Mouse (Mus musculus) liver, postnatal 0 days (tissue): ENCODE results near the gene E130116L18Rik. TPM values are rescaled to one million over a fixed set of nuclear protein-coding genes. Genes with fewer than 3 reads are reported as not detected.
A peak's percentile ranks its signal among the peaks of the same experiment; 100 is the strongest.

ENCODE experiments used
- ATAC-seq: fragments of 200-750 bp; cut with Nextera tagmentation; 2 replicates; pipeline ENCODE4 v1.8.0; 2017; ENCODE audit warnings: mild to moderate bottlenecking, moderate library complexity
- DNase-seq: peaks from one replicate; pipeline ENCODE4 v3.0.0-alpha.2; 2016
- H3K27ac ChIP-seq: fragments of 300-500 bp; sonication (generic); 2 replicates; pipeline ENCODE4 v1.5.1; 2014; ENCODE audit warnings: antibody characterized with exemption, moderate library complexity, mild to moderate bottlenecking, low read depth
- H3K27me3 ChIP-seq: fragments of 300-500 bp; sonication (generic); 2 replicates; pipeline ENCODE4 v1.6.1; 2014; ENCODE audit warnings: low read length, control low read depth, mixed read lengths; ENCODE audit not compliant: insufficient read depth
- H3K36me3 ChIP-seq: fragments of 300-500 bp; sonication (generic); replicated peaks from 2 replicates; pipeline ENCODE4 v1.6.1; 2014; ENCODE audit warnings: mild to moderate bottlenecking, control low read depth, low read length, moderate library complexity, mixed read lengths; ENCODE audit not compliant: insufficient read depth
- H3K4me1 ChIP-seq: fragments of 300-500 bp; sonication (generic); 2 replicates; pipeline ENCODE4 v1.6.1; 2014; ENCODE audit warnings: antibody characterized with exemption, mild to moderate bottlenecking, control low read depth; ENCODE audit not compliant: insufficient read depth
- H3K4me2 ChIP-seq: fragments of 300-500 bp; sonication (generic); 2 replicates; pipeline ENCODE4 v1.6.1; 2014; ENCODE audit warnings: low read depth, mild to moderate bottlenecking, low read length, moderate library complexity, mixed read lengths
- H3K4me3 ChIP-seq: fragments of 300-500 bp; sonication (generic); 2 replicates; pipeline ENCODE4 v1.5.1; 2014; ENCODE audit warnings: low read depth, low read length
- H3K9ac ChIP-seq: fragments of 300-500 bp; sonication (generic); replicated peaks from 2 replicates; pipeline ENCODE4 v1.6.1; 2014; ENCODE audit warnings: mild to moderate bottlenecking, moderate library complexity
- H3K9me3 ChIP-seq: fragments of 300-500 bp; sonication (generic); 2 replicates; pipeline ENCODE4 v1.6.1; 2016; ENCODE audit warnings: mild to moderate bottlenecking, control low read depth, low read length, mixed read lengths
- CTCF ChIP-seq: sonication (generic); IDR thresholded peaks from 2 replicates; pipeline ENCODE4 v1.5.1; 2016; ENCODE audit warnings: antibody characterized with exemption, low read depth
- EP300 ChIP-seq: IDR thresholded peaks from 2 replicates; pipeline ENCODE4 v1.6.1; 2016; ENCODE audit warnings: antibody characterized with exemption, low read depth, mild to moderate bottlenecking
- WGBS: fragments of 180-500 bp; shearing (Covaris S2); extraction: QIAGEN DNeasy Blood & Tissue Kit; methylation state at CpG from one replicate; pipeline ENCODE4 v1.1.7; 2014; ENCODE audit not compliant: insufficient replicate concordance; 5-methylcytosine and 5-hydroxymethylcytosine counted together
- polyA plus RNA-seq: library from polyadenylated mRNA; unstranded; fragments of >200 nt; fragmentation: Nextera tagmentation; extraction: Ambion mirVana; gene quantifications from 2 replicates; pipeline ENCODE4 v1.2.1, GENCODE M21; 2015

Gene E130116L18Rik
- polyA plus RNA-seq, result not detected in 2 replicates

DNA sequence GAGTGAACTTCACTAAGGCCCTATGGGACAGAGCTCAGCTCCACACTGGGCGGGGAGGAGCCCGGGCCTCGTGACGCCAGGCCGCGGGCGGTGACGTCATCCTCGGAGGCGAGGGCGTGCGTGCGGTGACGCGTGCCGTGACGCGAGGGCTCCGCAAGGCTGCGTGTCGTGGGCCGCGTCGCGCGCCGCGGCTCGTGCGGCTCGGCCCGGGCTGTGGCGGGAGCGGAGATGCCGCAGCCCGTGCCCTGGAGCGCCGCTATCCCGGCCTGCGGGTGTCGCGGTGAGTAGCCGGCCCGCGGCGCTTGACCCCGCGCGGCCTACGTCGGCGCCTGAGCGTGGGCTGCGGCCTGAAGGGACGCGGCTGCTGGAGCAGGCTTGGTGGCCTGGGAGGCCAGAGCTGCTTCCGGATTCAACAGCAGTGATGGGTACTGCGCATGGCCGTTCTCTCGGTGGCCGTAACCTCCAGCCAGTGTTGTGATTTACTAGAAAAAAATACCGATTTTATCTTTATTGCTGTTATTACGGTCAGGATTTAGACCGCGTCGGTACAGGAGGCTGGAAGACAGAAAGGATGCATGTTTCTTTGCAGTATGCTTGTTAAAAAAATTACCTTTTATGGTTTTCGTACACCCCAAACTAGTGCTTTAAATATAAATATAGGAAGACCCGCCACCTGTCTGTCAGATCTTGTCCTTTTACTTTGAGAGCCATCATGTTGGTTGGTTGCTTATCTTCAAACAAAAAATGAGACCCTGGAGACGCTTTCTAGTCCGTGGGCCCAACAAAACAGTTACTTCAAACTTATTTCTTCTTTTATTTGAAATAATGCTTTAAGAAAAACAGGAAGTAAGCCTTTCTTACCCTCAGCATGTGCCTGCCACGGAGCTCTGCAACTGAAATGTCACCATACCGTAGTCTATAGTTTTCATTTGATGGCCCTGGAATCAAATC, at the start of gene E130116L18Rik:
E130116L18Rik (minus strand) TSS at position 402 of the 951 bp plus-strand sequence.
- TF ChIP-seq CTCF (no peak), EP300 (no peak)
- Histone ChIP-seq H3K9me3 (no peaks in the 10 kb centered on the region), H3K4me2 (peak within 1 kb of the TSS; percentile 57), H3K27me3 (no peaks in the 10 kb centered on the region), H3K36me3 (no peaks in the 10 kb centered on the region), H3K27ac (peak within 1 kb of the TSS; percentile 70), H3K4me3 (peak within 1 kb of the TSS; percentile 56), H3K4me1 (peaks cover 6% of the 10 kb centered on the region; the same call in 1 of the 2 replicates), H3K9ac (peak within 1 kb of the TSS; percentile 62)
- 1% methylated on average over 71 of the region's 72 CpGs for WGBS
- DNase-seq (peak; percentile 89), ATAC-seq (peak; percentile 97)

DNA sequence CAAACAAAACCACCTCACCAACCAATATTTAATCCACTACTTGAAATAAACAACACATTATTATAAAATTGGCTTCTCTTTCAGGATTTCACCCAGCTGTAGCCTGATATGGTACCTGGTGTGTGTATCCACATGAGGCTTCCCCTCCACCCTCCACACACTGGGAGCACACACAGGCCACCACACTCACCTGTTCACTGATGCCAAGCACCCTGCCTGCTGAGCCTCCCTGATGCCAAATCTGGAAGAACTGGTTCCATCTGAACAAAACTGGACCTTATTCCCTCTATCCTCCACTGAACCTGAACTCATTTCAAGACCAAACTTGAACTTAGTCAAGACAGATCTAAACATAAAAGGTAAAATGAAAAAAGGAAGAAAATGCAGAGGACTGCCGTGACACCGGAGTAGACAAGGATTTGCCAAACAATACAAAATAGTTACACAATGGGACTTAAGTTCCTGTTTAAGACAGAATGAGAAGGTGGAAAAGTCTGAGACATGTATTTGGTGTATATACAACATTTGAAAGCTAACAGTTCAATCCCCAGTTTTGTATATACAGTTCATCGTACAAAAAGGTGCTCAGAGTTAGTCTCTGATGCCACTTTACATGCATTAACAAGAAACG, 45.4 kb upstream of the E130116L18Rik start:
- no peak overlapping the region for H3K9ac ChIP-seq
- no peak overlapping the region for H3K4me3 ChIP-seq
- no peaks in the 10 kb centered on the region for H3K4me1 ChIP-seq
- H3K9me3 ChIP-seq, result no peaks in the 10 kb centered on the region
- H3K27ac ChIP-seq, result no peak overlapping the region
- H3K27me3 ChIP-seq, result no peaks in the 10 kb centered on the region
- peaks cover 22% of the 10 kb centered on the region for H3K36me3 ChIP-seq
- H3K4me2 ChIP-seq, result peak overlapping the region; percentile 7; the same call in 1 of the 2 replicates
- DNase-seq, result no peak
- WGBS, result 85% methylated on average over 4 of the region's 4 CpGs
- TF ChIP-seq EP300 (no peak), CTCF (no peak)
- ATAC-seq, result no peak

DNA sequence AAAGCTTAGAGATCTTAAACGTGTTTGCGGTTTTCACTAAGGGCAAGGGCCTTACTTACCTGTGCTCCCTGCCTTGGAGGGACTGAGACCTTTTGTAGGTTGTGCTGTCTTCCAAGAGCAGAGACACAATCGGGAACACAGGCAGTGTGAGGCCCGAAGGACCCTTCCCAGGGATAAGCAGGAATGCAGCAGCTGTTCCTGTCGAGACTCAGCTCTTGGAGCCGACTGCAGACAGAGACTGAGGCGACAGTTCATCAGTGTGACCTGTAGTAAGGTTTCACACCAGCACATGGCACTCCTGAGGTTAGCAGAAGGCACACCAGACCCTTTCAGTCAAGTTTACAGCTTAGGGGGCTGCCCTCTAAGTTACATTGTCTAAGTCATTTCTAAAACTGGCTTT, 39.3 kb upstream of the E130116L18Rik start:
- no peak overlapping the region for H3K4me2 ChIP-seq
- no peaks in the 10 kb centered on the region for H3K4me1 ChIP-seq
- no peaks in the 10 kb centered on the region for H3K27me3 ChIP-seq
- H3K9me3 ChIP-seq, result no peaks in the 10 kb centered on the region
- ATAC-seq (no peak), DNase-seq (no peak)
- TF ChIP-seq CTCF (no peak), EP300 (no peak)
- WGBS, result 82% methylated on average over 7 of the region's 7 CpGs
- no peak overlapping the region for H3K27ac ChIP-seq
- H3K4me3 ChIP-seq, result no peak overlapping the region
- H3K9ac ChIP-seq, result no peak overlapping the region
- H3K36me3 ChIP-seq, result peaks cover 45% of the 10 kb centered on the region

DNA sequence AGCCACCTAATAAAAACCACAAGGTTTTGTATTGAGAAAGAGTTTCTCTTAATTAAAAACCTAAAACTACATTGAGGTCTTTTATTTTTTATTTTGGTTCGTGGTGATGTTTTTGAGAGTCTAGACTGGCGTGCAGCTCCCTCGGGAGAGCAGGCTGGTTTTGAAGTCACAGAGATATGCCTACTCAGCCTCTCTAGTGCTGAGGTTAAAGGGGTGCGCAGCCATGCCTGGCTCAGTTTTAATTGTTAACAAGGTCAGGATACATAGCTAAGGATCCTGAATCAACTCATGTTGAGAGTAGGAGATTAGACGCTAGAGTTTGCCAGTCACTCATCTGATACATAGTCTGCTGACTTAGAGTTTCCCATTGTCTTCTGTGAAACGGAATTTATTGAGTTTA, 38.5 kb upstream of the E130116L18Rik start:
- no peak for DNase-seq
- Histone ChIP-seq H3K36me3 (peaks cover 49% of the 10 kb centered on the region), H3K27ac (no peak overlapping the region), H3K27me3 (no peaks in the 10 kb centered on the region), H3K9ac (no peak overlapping the region), H3K9me3 (no peaks in the 10 kb centered on the region), H3K4me3 (no peak overlapping the region), H3K4me1 (no peaks in the 10 kb centered on the region), H3K4me2 (no peak overlapping the region)
- WGBS, result 77% methylated on average over 6 of the region's 6 CpGs
- no peak for ATAC-seq
- TF ChIP-seq EP300, result no peak
- TF ChIP-seq CTCF, result no peak

DNA sequence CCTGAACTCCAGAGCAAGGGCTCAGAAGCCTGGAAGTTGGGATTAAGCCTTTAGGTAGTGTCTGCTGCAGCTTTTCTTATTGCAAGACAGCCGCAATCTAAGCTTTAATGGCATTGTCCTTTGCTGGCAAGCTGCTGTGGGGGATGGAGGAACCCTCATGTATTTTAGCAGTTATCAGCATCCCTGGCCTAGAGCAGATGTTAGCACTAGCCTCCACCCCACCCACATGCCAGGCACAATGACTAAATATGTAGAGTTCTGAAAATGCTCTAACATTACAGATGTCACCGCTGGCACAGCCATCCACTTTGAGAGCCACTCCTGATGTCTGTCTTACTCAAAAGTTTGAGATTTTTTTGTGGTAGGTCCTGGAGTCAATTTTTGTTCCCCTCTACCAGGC, 33.7 kb upstream of the E130116L18Rik start:
- ATAC-seq (no peak), DNase-seq (no peak)
- Histone ChIP-seq H3K4me3 (no peak overlapping the region), H3K27me3 (no peaks in the 10 kb centered on the region), H3K27ac (no peak overlapping the region), H3K9me3 (no peaks in the 10 kb centered on the region), H3K4me2 (no peak overlapping the region), H3K4me1 (peaks cover 8% of the 10 kb centered on the region), H3K9ac (no peak overlapping the region), H3K36me3 (peaks cover 40% of the 10 kb centered on the region)
- no peak for TF ChIP-seq EP300
- no peak for TF ChIP-seq CTCF
- WGBS, result 89% methylated on average over 2 of the region's 2 CpGs

DNA sequence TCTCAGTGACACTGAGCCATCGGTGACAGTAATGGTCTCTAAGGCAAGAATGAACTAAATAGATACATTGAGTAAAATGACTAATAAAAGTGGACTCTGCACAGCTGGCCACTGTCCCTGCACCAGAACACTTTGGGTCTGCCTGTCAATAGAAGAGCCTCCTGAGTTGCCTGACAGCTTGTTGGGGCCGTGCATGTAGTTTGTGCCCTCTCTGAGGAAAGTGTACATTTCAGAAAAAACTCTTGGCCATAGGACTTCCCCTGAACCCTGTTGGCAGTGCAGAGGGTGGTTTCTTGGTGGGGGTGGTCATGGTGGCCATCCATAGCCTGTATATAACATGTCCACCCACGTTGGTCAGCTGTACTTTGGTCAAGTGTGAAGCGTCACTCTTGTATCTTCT, 31.5 kb upstream of the E130116L18Rik start:
- no peaks in the 10 kb centered on the region for H3K27me3 ChIP-seq
- no peak overlapping the region for H3K9ac ChIP-seq
- DNase-seq (no peak), ATAC-seq (no peak)
- peaks cover 39% of the 10 kb centered on the region for H3K36me3 ChIP-seq
- 71% methylated on average over 4 of the region's 4 CpGs for WGBS
- no peak for TF ChIP-seq EP300
- no peak for TF ChIP-seq CTCF
- no peak overlapping the region for H3K27ac ChIP-seq
- no peaks in the 10 kb centered on the region for H3K9me3 ChIP-seq
- no peak overlapping the region for H3K4me3 ChIP-seq
- peaks cover 8% of the 10 kb centered on the region for H3K4me1 ChIP-seq
- no peak overlapping the region for H3K4me2 ChIP-seq
